Mouse (Mus musculus): Measurements from ENCODE around the gene Cav1.

DNA sequence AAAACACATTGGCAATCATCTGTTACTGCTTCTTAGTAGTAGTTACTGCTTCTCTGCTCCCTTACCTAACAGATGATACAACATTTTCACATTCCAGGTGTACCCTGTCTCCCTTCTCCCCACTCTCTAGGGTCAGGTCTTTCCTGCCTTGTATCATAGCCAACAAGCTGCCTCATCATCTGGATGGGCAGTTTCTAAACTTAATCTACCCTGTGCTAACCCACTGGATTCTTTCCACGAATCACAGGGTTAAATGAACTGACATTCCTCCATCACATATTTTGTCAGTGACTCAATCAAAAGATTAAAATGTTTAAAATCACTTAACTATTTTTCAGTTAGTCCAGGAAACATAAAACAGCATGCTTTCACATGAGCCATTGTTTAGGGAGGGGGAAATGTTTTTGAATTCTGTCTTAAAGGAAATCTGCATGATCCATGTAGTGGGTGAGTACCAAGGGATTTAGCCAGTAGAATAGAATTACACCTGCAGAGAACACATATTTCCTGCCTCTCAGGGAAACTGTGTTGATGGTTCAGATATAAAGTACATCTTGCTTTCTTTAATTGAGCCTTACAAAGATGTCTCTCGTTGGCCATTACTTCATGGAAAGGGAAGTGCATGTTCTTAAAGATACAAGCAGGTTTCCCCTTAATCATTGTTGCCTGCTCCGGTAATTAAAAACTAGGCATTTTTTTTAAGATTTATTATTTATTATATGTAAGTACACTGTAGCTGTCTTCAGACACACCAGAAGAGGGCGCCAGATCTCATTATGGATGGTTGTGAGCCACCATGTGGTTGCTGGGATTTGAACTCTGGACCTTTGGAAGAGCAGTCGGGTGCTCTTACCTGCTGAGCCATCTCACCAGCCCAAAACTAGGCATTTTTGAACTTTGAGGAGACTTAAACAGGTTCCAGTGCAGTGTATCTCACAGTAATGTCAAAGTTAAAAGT is 8.8 kb downstream of the Cav1 start:
- no peak for TF ChIP-seq POLR2A (IDR thresholded peaks at IDR 0.05; ENCODE audit: insufficient read depth, low read length)
- no peak for TF ChIP-seq CTCF (IDR thresholded peaks at IDR 0.05; ENCODE audit: low read depth, low read length)
